Mouse (Mus musculus): ENCODE measurements at regions not wholly inside any gene's neighbourhood (a gene's known extent, or its start where the extent isn't known, plus 50 kb on each side); places are given as distances from the start of the nearest gene placed in this dataset.

- TF ChIP-seq CTCF (IDR thresholded peaks at IDR 0.05; ENCODE audit: control insufficient read depth, insufficient read depth, insufficient replicate concordance, low read depth, low read length) (no peak), POLR2A (IDR thresholded peaks at IDR 0.05; ENCODE audit: control insufficient read depth, low read depth, low read length) (no peak)
These were observed 61.9 kb upstream of the Ak4 start for GRCm38 (mm10) chr4:101356954-101357891.

Measured in testis, adult 2 months (tissue).